Mouse (Mus musculus) heart, adult 2 months (tissue): ENCODE results near the gene Ccdc40. TPM values are rescaled to one million over a fixed set of nuclear protein-coding genes. Genes with fewer than 3 reads are reported as not detected.
A peak's percentile ranks its signal among the peaks of the same experiment; 100 is the strongest.

Experiments
- DNase-seq, 2 experiments: peaks; one replicate each; pipeline ENCODE4 v3.0.0; 2021
- H3K27ac ChIP-seq: fragments of 200-600 bp; 2 replicates; pipeline ENCODE4 v1.8.1; 2022
- H3K27me3 ChIP-seq: fragments of 200-500 bp; 2 replicates; pipeline ENCODE4 v1.6.1; 2012; ENCODE audit warnings: mild to moderate bottlenecking, low read length, inconsistent platforms, mixed read lengths; ENCODE audit not compliant: control insufficient read depth, insufficient read depth
- H3K36me3 ChIP-seq: fragments of 200-500 bp; 2 replicates; pipeline ENCODE4 v1.6.1; 2012; ENCODE audit warnings: low read length, inconsistent platforms; ENCODE audit not compliant: control insufficient read depth, insufficient read depth
- H3K4me1 ChIP-seq: fragments of 200-500 bp; 2 replicates; pipeline ENCODE4 v1.6.1; 2011; ENCODE audit warnings: low read length; ENCODE audit not compliant: control insufficient read depth, insufficient read depth
- H3K4me3 ChIP-seq: fragments of 200-600 bp; 2 replicates; pipeline ENCODE4 v1.8.1; 2022
- H3K79me2 ChIP-seq: fragments of 200-500 bp; replicated peaks from 2 replicates; pipeline ENCODE4 v1.6.1; 2012; ENCODE audit warnings: mild to moderate bottlenecking, inconsistent platforms, low read length, moderate library complexity, mixed read lengths; ENCODE audit not compliant: control insufficient read depth, insufficient read depth
- H3K9ac ChIP-seq: fragments of 200-500 bp; 2 replicates; pipeline ENCODE4 v1.6.1; 2012; ENCODE audit warnings: low read depth, mild to moderate bottlenecking, control low read depth, inconsistent platforms, low read length, mixed read lengths
- CTCF ChIP-seq: fragments of 200-600 bp; IDR thresholded peaks from 2 replicates; pipeline ENCODE4 v1.8.1; 2022; ENCODE audit warnings: antibody characterized with exemption, mild to moderate bottlenecking, moderate library complexity
- EP300 ChIP-seq: fragments of 200-500 bp; IDR thresholded peaks from 2 replicates; pipeline ENCODE4 v1.6.1; 2011; ENCODE audit warnings: low read depth, low read length, control low read depth; ENCODE audit not compliant: insufficient read depth
- POLR2A ChIP-seq: fragments of 200-500 bp; IDR thresholded peaks from 2 replicates; pipeline ENCODE4 v1.6.1; 2011; ENCODE audit warnings: mild to moderate bottlenecking, low read depth, low read length, control low read depth; ENCODE audit not compliant: insufficient read depth
- WGBS: fragments of 180-500 bp; shearing (Covaris S2); methylation state at CpG from one replicate; pipeline ENCODE4 v1.1.7; 2018; 5-methylcytosine and 5-hydroxymethylcytosine counted together
- intact Hi-C: fragments of 180-260 bp; cut with DNase I; formaldehyde crosslinking; loops from one replicate; pipeline ENCODE4 v1.15.1; 2025
- polyA plus RNA-seq: library from polyadenylated mRNA; depleted of rRNA; stranded (reverse); fragments of >200 nt; gene quantifications from 2 replicates; pipeline ENCODE4 v1.2.3, GENCODE M21; 2012
- total RNA-seq, 2 experiments: library from RNA; stranded (reverse); gene quantifications; 2 replicates each; pipeline ENCODE4 v1.2.3; 2021

Ccdc40 gene
- total and polyA plus RNA-seq, 3 experiments = 0.21 to 0.59 TPM; not detected in 1

DNA sequence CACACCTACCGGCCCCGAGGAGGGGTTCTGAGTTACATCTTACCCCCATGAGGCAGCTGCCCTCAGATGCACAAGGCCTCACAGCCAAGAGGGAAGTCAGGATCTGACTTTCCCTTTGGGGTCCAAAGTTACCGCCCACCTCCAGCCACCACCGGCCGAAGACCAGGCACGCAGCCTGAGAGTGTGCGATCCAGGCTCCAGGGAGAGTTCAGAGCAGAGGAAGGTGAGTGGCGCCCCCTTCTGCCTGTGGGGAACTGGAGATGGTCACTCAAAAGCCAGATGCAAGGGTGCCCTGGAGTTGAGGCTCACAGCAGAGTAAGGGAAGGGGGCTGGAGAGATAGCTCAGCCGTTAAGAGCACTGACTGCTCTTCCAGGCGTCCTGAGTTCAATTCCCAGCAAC, 22.6 kb upstream of the Ccdc40 start:
- intact Hi-C loops = loop anchor here (2.0 kb wide), 2 partner anchors 29 to 43 kb away; no protein-coding TSS in a partner anchor
- no peaks in the 10 kb centered on the region for H3K36me3 ChIP-seq
- H3K79me2 ChIP-seq = no peaks in the 10 kb centered on the region; the same call in 1 of the 2 replicates
- no peaks in the 10 kb centered on the region for H3K27me3 ChIP-seq
- WGBS = 83% methylated on average over 10 of the region's 10 CpGs
- no peak overlapping the region for H3K9ac ChIP-seq
- no peak overlapping the region for H3K27ac ChIP-seq
- no peak overlapping the region for H3K4me3 ChIP-seq
- TF ChIP-seq POLR2A = no peak
- no peak for TF ChIP-seq EP300
- no peak for TF ChIP-seq CTCF
- no peak for DNase-seq
- no peaks in the 10 kb centered on the region for H3K4me1 ChIP-seq

DNA sequence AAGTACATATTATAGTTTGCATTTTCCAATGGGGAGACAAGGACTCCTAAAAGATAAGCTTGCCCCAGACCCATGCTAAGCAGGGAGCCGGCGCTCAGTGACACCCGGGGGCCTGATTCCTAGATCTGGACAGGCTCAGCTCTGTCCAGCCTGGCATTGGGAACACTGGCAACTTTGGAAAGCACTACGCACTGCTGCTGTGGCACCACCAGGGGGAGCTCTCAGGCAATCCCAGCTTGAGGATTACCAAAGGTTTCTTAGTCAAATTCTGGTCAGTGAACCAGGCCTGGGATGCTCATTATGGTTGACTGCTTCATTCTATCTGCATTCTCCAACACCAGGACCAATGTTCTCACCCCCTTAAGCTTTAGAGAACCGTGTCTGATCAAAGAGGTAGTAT, 21.8 kb upstream of the Ccdc40 start:
- Histone ChIP-seq H3K27me3 (no peaks in the 10 kb centered on the region), H3K36me3 (no peaks in the 10 kb centered on the region), H3K4me1 (no peaks in the 10 kb centered on the region), H3K79me2 (no peaks in the 10 kb centered on the region; the same call in 1 of the 2 replicates), H3K4me3 (no peak overlapping the region), H3K9ac (no peak overlapping the region), H3K27ac (no peak overlapping the region)
- intact Hi-C loops = loop anchor here (2.0 kb wide), 2 partner anchors 28 to 42 kb away; no protein-coding TSS in a partner anchor
- 18% methylated on average over 5 of the region's 5 CpGs for WGBS
- DNase-seq = peak; percentile 65 to 82
- no peak for TF ChIP-seq POLR2A
- TF ChIP-seq EP300 = peak; percentile 79
- TF ChIP-seq CTCF = peak; percentile 97

DNA sequence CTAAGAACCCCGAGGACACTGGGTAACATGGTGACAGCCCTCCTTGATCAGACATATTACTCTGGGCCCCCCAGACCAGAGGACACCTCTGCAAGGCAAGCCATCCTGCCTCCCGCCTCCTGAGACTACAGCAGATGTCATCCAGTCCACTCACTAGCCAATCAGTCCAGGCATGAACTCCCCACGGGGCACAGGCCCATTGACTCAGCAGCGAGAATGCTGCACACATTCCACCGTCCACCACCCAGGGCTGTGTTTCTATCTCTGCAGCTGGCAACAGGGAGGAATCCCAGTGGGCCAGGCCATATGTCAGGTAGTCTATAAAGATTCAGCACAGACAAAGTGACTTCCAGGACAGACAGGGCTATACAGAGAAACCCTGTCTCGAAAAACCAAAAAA, 20.4 kb upstream of the Ccdc40 start:
- Histone ChIP-seq H3K36me3 (no peaks in the 10 kb centered on the region), H3K9ac (no peak overlapping the region), H3K27me3 (no peaks in the 10 kb centered on the region), H3K79me2 (no peaks in the 10 kb centered on the region; the same call in 1 of the 2 replicates), H3K4me3 (no peak overlapping the region), H3K27ac (no peak overlapping the region), H3K4me1 (no peaks in the 10 kb centered on the region)
- 84% methylated on average over 6 of the region's 6 CpGs for WGBS
- TF ChIP-seq POLR2A (no peak), CTCF (no peak), EP300 (no peak)
- no peak for DNase-seq
- intact Hi-C loops = loop anchor here (2.0 kb wide), 2 partner anchors 27 to 41 kb away; no protein-coding TSS in a partner anchor

DNA sequence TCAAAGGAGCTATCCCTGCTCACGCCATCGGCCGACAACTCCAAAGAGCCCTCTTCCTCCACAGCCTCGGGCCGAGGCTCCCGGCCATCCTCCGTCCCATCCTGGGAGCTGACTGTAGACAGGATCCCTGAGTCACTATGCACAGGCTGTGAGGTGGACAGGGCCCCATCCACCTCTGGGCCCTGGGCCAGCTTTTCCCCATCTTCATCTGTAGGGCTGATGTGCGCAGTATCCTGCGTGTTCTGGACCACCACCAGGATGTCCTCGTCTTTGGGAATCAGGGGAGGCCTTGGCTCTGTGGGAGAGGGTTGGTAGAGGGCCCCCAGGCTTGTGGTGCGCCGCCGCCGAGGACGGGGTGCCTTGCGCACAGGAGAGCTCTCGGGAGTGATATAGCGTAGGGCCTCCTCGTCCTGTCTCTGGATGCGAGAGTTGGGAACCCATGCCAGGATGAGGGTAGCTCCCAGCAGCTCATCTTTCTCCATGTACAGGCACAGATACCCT, 19.5 kb upstream of the Ccdc40 start:
- no peak overlapping the region for H3K4me3 ChIP-seq
- H3K79me2 ChIP-seq = no peaks in the 10 kb centered on the region
- no peaks in the 10 kb centered on the region for H3K27me3 ChIP-seq
- 94% methylated on average over 20 of the region's 20 CpGs for WGBS
- H3K4me1 ChIP-seq = no peaks in the 10 kb centered on the region
- TF ChIP-seq CTCF (no peak), EP300 (no peak), POLR2A (no peak)
- no peaks in the 10 kb centered on the region for H3K36me3 ChIP-seq
- no peak for DNase-seq
- no peak overlapping the region for H3K9ac ChIP-seq
- H3K27ac ChIP-seq = no peak overlapping the region
- intact Hi-C loops = no loop called here

DNA sequence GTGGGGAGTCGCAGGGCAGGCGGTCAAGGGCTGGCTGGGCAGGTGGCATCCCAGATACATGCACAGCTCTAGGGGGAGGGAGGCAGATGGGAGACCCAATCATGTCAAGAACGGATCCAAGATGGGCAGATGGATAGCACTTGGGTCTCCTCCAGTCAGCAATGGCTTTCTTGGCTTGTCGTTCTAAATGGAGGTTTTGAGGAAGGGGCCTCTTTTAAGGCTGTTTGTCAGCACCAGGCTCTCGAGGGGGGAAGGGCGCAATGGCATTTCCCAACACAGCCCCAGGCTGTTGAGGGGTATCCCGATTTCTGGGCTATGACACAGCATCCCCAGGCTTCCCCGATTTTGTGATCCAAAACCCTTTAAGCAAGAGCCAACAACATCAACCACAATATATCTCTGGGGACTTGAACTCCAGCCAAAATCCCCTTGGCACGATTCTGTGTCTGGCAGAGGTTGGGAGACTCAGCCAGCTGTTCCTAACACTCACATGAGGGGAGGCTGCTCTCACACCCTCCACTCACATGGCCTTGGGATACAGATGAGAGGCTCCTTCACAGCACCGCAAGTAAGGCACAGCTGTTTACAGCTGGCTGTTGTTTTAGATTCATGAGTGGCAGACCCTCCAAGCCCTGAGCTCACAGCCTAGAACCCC, 18.9 kb upstream of the Ccdc40 start:
- Histone ChIP-seq H3K79me2 (no peaks in the 10 kb centered on the region), H3K4me3 (no peak overlapping the region), H3K27ac (no peak overlapping the region), H3K4me1 (no peaks in the 10 kb centered on the region), H3K9ac (no peak overlapping the region), H3K36me3 (no peaks in the 10 kb centered on the region), H3K27me3 (no peaks in the 10 kb centered on the region)
- no peak for TF ChIP-seq CTCF
- TF ChIP-seq EP300 = 0 out of 2 replicates have a peak, but pooled peaks have one; percentile 39
- 59% methylated on average over 10 of the region's 10 CpGs for WGBS
- DNase-seq = peak; percentile 79 to 80
- intact Hi-C loops = no loop called here
